Mouse (Mus musculus): ENCODE data around the gene Ski. TPM values are rescaled to one million over a fixed set of nuclear protein-coding genes. Genes with fewer than 3 reads are reported as not detected.

The Ski gene
- total RNA-seq, 2 experiments from 2014 or later = 41.6 to 51.6 TPM

DNA sequence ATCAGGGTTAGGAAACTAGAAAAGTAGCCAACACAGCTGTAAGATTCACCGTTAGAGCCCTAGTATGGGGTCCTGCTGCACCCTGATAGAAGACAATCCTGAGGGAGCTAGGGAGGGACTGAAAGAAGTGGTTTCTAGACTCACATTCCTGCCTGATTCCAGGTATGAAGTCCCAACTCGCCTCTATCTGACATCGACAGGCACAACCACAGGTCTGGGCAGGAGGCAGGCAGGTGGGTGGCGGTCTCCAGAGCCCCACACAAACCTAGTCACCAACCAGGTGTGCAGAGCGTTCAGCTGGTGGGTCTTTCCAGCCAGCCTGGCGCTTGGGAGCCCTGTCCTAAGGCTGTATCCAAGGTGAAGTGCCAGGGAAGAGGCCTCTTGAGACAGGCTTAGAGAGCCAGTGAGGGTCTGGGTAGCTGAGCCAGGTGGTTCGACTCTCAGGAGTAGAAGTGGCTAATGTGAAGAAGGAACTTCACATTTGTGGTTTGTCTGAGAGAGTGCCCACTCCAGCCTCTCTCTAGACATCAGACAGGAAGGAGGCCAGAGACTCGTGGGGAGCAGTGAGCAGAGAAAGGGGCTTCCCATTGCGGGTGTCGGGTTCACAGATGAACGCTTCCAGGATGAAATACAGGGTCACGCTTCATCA lies 14.5 kb upstream of the Ski start:
- DNase-seq = no peak
- intact Hi-C loops (cut with DNase I; ENCODE audit: low total_unique reads) = no loop called here

- DNase-seq = peak; percentile 91
- intact Hi-C loops (cut with DNase I; ENCODE audit: low total_unique reads) = no loop called here
These were observed 13.1 kb upstream of the Ski start for GRCm38 (mm10) chr4:155235311-155236119.

- intact Hi-C loops (cut with DNase I; ENCODE audit: low total_unique reads) = no loop called here
These were observed 12.2 kb upstream of the Ski start for GRCm38 (mm10) chr4:155234371-155235310.

DNA sequence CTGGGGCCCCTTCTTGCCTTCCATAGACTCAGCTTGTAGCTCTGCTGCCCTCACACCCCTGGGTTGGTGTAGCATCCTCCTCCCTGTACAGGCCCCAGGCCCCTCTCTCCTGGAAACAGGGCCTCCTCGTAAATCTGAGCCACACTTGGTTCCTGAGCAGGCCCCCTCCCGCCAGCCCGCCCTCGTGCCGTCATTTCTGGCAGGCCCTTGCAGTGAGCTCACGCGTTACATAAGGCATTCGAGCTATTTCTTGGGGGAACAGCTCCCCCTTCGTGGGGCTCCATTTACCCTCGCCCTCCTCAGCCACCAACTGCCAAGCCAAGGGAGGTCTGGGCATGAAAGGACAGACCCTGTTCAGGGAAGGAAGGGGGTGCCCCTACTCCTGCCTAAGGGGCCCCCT lies 11.5 kb upstream of the Ski start:
- intact Hi-C loops (cut with DNase I; ENCODE audit: low total_unique reads) = no loop called here

More at GRCm38 (mm10) chr4:155234371-155235310, 12.2 kb upstream of the Ski start:
- peak; percentile 25 for DNase-seq

GRCm38 (mm10) chr4:155228461-155228860 lies 6.1 kb upstream of the Ski start:
- no peak for DNase-seq
- intact Hi-C loops (cut with DNase I; ENCODE audit: low total_unique reads) = no loop called here

More for the DNA sequence above, 11.5 kb upstream of the Ski start:
- DNase-seq = peak; percentile 87

GRCm38 (mm10) chr4:155227986-155228385 lies 5.6 kb upstream of the Ski start:
- DNase-seq = no peak
- intact Hi-C loops (cut with DNase I; ENCODE audit: low total_unique reads) = no loop called here

GRCm38 (mm10) chr4:155225918-155226317 lies 3.5 kb upstream of the Ski start:
- DNase-seq = no peak
- intact Hi-C loops (cut with DNase I; ENCODE audit: low total_unique reads) = no loop called here

DNA sequence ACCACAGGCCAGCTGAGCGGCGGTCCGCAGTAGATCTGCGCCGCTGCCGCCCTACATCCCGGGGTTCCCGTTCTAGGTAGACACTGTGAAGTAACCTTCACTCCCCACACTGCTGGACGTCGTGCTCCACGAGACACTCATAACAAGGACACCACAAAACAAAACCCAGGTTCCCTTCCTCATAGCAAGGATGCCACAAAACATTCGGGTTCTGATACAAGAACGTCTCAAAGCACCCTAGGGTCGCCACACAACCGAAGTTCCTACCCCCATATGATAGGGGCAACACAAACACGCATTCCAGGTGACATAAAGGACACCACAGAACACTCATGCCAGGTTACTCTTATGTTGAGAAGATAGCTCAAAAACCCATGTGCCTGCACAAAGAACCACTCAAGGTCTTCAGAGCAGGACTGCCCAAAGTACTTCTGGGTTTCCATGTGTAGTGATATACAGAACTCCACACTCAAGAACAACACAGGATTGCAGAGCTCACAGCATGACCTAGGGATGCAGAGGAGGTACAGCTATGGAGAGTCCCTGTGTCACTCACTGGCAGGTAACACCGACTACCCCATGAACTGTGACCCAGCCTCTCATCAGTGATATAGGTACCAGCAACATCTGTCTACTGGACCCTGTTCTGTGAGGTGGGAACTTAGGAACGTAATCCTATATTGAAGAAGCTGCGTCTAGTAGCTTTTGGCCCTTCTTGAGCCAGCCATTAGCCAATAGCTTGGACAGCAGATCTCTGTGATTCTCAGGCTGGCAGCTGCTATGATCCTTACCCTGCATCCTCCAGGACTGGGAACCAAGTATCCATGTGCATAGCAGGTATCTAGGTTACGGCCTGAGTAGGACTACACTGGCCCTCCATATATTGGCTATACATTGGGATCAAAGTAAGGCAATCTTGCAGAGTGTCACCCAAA lies 1.5 kb upstream of the Ski start:
- DNase-seq = no peak
- intact Hi-C loops (cut with DNase I; ENCODE audit: low total_unique reads) = loop anchor here (5.0 kb wide), 1 partner anchor 82 kb away; no protein-coding TSS in a partner anchor

DNA sequence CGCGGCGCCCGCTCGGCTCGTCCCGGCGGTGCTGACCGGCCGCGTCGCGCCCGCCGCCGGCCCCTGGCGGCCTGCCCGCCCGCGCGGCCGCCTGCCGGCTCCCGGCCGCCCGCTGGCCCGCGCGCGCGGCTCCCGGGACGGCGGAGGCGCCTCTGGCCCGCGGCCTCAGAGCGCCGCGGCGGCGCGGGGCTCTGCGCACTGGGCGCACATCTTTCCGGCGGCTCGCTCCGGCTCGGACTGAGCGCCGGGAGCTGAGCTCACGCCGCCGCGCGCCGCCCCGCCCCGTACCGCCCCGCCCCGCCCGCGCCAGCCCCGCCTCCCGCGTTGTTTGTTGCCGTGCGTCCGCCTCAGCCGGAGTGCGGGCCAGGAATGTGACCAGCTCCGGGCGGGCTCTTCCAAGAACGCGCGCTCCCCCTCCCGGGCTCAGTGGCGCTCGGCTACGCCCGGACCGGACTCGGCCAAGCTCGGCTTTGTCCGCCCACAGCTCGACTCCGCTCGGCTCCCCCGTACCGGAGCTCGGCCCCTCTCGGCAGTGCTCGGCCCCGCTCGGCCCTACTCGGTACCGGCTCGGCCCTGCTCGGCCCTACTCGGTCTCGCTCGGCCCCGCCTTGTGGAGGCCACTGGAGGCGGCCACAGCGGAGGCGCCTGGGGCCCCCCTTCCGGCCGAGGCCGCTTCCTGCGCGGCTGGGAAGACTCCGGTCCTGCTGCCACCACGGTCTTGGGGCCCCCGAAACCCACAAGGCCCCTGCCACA lies 625 bp upstream of the Ski start:
- intact Hi-C loops (cut with DNase I; ENCODE audit: low total_unique reads) = loop anchor here (5.0 kb wide), 1 partner anchor 81 kb away; no protein-coding TSS in a partner anchor
- DNase-seq = peak; percentile 100

DNA sequence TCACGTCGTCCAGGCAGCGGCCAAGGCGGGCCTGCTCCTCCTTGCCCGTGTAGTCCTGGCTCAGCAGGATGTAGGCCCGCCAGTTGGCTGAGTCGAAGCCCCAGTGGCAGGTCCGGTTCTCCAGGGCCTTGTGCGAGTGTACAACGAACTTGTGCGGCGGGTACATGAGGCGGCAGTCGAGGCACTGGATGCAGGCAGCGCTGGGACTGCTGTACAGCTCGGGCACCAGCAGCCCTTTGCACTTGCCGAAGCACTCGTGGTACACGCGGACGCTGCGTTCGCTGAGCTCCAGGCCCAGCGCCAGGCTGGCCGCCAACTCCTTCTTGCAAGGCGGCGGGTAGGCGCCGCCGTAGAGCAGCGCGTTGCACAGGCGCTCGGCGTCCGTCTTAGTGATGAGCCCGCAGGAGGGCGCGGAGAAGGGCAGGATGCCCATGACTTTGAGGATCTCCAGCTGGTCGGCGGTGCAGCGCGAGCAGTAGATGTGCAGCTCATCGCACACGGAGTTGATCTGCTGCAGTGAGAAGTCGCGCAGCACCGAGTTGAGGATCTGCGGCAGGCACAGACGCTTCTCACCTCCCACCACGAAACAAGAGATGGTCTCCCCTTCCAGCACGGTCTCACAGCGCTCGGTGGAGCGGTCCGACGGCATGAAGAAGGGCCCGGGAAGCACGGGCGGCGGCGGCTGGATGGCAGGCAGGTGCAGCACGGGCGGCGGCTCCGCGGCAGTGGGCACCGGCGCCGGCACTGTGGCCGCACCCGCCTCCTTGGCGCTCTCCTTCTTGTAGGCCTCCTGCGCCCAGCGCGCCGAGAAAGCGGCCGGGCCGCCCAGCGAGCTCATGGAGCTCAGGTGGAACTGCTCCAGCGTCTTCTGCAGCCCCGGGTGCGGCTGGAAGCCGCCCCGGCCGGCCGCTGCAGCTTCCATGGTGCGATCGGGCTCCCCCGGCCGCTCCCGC lies 517 bp downstream of the Ski start:
- peak; percentile 83 for DNase-seq
- intact Hi-C loops (cut with DNase I; ENCODE audit: low total_unique reads) = loop anchor here (5.0 kb wide), 1 partner anchor 80 kb away; no protein-coding TSS in a partner anchor

GRCm38 (mm10) chr4:155221106-155221505 lies 1.3 kb downstream of the Ski start:
- intact Hi-C loops (cut with DNase I; ENCODE audit: low total_unique reads) = loop anchor here (5.0 kb wide), 1 partner anchor 79 kb away; no protein-coding TSS in a partner anchor
- no peak for DNase-seq

GRCm38 (mm10) chr4:155220213-155221100 lies 1.9 kb downstream of the Ski start:
- intact Hi-C loops (cut with DNase I; ENCODE audit: low total_unique reads) = loop anchor here (5.0 kb wide), 1 partner anchor 78 kb away; no protein-coding TSS in a partner anchor

GRCm38 (mm10) chr4:155219271-155220212 lies 2.9 kb downstream of the Ski start:
- no peak for DNase-seq
- intact Hi-C loops (cut with DNase I; ENCODE audit: low total_unique reads) = loop anchor here (5.0 kb wide), 1 partner anchor 77 kb away; no protein-coding TSS in a partner anchor

More at GRCm38 (mm10) chr4:155220213-155221100, 1.9 kb downstream of the Ski start:
- peak; percentile 42 for DNase-seq

- intact Hi-C loops (cut with DNase I; ENCODE audit: low total_unique reads) = no loop called here
These were observed 4.2 kb downstream of the Ski start for GRCm38 (mm10) chr4:155218104-155218732.

More at GRCm38 (mm10) chr4:155218104-155218732, 4.2 kb downstream of the Ski start:
- DNase-seq = no peak
